Mouse (Mus musculus): Measurements from ENCODE around the gene Zfp575.

Zfp575 gene

DNA sequence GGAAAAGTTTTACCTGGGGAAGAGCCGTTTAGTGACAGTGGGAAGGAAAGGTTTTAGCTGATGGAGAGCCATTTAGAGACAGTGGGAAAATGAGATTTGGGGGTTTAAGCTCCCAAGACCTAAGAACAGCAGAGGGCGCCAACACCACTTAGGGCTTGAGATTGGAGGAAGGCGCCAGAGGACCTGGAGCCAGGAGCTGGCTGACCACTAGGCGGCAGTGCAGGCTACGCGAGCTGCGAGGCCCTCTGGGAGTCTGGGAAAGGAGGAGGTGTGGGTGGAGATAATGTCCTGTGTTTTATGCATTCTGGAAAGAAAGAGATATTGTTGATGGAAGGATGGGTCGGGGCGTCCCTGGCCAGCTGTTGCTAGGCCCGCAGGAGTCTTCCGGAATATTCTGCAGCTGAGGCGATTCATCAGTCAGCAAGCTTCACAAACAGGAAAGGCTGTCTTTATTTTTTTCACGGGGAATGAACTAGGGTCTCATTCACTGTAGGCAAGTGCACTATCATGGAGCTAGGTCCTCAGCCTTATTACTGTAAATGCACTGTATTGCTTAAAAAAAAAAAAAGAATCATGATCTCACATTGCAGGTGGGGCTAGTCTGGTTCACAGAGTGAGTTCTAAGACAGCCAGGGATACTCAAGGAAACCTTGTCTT is 13.6 kb upstream of the Zfp575 start:
- DNase-seq (ENCODE audit: low spot score), result peak; percentile 99

DNA sequence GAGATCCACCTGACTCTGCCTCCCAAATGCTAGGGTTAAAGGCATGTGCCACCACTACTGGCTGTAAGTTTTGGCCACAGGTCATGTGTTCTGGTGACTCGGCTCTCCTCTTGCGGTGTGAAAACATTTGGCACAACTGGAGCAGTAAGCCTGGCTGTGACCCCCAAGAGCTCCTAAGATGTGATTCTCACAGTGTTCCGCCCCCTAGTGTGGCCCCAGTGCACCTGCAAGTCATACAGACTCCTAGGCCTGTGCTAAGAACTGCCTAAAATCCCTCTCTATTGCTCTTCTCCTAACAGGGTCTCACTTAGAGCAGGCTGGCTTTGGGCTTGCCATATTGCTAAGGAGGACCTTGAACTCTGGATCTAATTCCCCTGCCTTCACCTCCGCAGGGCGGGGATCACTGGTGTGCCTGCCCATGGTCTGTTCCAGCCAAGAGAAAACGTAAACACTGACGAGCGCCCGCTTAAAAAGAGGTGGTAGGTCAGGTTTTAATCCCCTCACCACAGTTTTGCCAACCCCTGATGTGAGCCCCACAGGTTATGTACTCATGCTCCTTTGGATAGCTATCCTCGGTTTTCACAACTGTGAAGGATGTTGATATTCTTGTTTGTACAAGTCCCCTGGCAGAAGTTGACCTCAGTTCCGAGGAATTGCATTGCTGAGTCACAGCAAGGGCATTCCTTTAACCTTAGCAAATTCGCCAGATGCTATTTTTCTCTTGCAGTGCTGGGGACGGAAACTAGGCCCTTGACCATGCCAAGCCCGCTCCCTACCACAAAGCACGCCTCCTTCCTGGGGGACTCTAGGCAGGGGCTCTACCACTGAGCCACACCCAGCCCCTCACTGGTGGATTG is 12.0 kb upstream of the Zfp575 start:
- peak; percentile 46 for DNase-seq (ENCODE audit: low spot score)

DNA sequence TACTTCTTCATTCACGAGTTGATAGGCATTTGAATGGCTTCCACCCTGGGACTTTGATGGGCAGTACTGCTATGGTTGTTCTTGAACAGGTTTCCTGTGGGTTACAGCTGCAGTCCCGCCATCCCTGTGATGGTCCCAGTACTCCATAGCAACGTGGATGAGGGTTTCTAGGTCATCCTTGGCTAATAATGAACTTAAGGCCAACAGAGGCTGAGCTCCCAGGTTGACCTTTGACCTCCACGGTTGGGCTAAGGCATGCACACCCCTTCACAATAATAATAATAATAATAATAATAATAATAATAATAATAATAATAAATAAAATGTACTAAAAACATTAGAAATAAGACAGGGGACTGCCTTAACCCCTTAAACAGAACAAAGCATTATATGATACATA is 10.7 kb upstream of the Zfp575 start:
- DNase-seq (ENCODE audit: low spot score), result no peak

DNA sequence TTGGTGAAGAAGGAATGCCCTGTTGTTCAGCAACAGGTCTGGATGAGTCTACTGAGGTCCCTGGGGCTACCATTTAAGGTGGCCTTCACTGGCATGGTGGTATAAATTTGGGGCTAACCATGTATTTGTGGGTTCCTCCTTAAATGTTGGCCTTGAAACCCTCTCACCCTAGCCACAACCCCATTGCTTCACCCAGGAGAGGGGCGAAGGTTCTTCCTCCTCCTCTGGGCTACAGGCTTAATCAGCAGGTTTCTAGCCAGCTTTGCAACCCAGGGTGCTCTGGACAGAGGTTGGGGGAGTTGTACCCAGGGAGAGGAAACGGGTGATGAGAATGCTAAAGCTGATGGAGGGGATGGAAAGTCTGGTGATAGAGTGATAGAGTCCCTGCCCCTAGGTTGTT is 8.0 kb upstream of the Zfp575 start:
- DNase-seq (ENCODE audit: low spot score), result no peak

DNA sequence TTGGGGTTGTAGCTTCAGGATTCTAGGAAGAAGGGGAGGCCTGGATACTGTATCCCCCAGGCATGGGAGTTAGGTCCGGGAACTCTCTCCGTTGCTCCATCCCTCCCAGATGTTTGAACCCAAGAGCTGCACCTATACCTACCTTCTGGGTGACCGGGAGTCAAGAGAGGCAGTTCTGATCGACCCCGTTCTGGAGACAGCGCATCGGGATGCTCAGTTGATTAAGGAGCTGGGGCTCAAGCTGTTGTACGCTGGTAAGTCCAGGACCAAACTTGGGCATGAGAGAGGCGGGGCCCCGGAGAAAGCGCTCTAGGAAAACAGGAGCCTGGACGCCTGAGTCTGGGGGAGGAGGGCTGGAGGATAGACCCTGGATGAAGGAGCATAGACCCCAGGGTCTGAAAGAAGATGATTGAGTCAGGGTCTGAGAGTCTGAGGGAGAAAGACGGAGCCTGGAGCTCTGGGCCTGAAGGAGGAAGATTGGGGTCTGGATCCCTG is 6.9 kb upstream of the Zfp575 start:
- DNase-seq (ENCODE audit: low spot score), result no peak

DNA sequence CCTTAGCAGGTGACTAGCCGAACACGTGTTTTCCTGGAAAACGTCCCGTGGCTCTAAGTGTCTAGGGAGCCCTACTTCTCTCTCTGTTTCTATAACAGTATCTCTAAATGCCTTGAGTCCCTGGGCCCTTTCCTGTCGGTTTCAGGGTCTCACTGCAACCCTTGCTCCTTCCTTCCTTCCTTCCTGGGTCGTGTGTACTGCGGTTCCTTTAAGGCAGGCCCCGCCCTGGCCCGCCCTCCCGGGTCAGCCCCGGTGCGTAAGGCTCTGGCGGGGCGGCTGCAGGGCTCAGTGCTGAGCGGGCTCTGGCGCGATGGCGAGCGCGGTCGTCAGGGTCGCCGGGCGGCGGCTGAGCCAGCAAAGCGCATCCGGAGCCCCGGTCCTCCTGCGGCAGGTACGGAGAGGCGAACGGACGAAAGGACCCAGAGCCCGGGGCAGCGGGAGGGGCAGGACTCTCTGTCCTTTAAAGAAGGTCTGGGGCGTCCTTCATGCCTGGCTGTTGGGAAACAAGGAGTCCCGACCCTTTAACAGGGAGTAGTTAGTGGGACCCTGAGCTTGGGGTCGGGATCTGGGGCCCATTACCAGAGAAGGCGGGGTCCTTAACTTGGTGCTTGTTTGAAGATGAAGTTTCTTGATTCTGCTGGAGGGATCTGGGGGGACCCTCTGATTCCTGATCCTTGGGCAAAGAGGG is 6.3 kb upstream of the Zfp575 start:
- DNase-seq (ENCODE audit: low spot score), result peak; percentile 80

DNA sequence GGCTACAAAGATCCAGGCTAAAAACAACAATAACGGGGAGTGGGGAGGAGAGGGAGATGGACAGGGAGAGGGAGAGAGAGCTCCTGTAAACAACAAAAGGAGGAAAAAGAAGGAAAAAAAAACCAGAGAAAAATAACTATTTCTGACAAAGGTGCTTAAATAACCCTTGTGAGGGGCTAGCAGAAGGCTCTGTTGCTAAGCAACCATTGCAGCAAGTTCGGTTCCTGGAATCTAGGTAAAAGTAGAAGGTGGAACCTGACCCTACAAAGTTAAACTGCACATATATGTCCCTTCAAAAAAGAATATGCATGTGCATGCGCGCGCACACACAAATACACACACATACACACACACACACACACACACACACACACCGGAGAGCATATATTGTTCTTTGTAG is 5.3 kb upstream of the Zfp575 start:
- no peak for DNase-seq (ENCODE audit: low spot score)

DNA sequence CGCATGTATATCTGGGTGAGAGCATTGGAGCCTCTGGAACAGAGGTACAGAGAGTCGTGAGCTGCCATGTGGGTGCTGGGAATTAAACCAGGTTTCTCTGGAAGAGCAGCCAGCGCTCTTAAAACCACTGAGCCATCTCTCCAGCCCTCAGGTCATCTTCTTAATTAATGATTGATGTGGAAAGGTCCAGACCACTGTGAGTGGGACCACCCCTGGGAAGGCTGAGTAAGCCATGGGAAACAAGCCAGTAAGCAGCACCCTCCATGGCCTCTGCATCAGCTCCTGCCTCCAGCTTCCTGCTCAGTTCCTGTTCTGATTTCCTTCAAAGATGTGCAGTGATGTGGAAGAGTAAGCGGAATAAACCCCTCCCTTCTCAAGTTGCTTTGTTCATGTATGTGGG is 4.7 kb upstream of the Zfp575 start:
- no peak for DNase-seq (ENCODE audit: low spot score)

DNA sequence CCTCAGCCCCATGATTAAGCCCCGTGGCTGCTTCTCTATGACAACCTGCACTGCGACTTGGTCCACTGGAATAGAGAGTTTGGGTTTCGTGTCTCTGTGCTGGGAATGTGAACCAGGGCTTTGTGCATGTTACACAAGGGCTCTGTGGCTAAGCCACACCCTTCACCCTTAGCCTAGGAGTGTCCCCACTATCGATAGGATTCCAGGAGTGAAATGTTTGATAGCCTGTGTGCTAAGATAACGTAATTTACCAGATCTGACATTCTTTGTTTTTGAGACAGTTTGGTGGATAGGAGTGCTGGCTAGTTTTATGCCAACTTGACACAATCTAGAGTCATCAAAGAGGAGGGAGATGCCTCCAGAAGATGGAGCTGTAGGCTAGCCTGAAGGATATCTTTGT is 4.3 kb upstream of the Zfp575 start:
- no peak for DNase-seq (ENCODE audit: low spot score)

DNA sequence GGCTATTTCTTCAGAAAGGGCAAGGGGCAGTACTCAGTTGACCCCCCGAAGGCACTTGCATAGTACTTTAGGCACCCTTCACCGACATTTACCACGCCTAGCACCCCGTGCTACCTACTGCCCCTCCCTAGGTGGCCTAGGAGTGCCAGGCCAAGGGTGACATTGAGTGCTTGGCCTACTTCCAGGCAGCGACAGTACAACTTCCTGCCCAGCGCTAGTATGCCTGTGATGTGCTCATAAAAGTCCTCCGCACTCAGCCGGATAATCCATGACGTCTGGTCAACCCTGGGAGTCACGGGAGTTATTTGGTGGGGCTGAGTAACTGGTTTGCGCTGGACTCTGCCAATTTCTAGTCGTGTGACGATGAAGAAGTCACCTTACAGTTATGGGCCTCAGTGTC is 895 bp upstream of the Zfp575 start:
- DNase-seq (ENCODE audit: low spot score), result peak; percentile 72

DNA sequence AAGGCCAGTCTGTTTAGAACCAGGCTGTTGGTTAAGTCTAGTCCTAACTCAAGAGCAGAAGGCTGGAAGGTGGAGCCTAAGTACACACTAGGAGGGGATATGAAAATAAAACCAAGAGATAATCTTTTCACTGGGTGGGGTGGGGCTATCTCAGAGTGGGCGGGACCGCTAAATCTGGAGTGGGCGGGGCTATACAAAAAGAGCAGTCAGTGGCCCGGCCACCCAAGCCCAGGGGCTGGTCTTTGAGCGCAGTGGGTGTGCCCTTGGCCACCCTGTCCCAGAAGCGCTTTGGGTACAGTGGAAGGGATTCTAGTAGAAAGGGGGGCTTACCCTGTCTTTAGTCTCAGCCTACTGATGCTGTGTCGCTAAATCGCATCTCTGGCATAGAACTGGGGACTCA is 613 bp downstream of the Zfp575 start:
- DNase-seq (ENCODE audit: low spot score), result no peak

DNA sequence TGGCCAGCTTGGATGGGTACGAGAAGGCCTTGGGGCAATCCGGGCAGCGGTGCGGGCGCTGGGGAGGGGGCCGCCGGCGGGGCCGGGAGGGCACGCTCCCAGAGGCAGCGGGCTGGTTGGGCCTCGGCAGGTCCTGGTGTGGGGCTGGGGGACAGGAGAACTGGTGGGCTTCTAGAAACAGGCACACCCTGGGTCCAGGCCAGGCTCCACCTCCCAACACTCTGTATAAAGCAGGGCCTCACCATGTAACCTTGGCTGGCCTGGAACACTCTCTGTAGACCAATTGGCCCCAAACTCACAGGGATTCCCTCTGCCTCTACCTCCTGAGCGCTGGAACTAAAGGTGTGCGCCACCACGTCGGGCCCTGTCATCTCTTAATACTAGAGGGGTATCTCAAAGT is 1.4 kb downstream of the Zfp575 start:
- DNase-seq (ENCODE audit: low spot score), result no peak

DNA sequence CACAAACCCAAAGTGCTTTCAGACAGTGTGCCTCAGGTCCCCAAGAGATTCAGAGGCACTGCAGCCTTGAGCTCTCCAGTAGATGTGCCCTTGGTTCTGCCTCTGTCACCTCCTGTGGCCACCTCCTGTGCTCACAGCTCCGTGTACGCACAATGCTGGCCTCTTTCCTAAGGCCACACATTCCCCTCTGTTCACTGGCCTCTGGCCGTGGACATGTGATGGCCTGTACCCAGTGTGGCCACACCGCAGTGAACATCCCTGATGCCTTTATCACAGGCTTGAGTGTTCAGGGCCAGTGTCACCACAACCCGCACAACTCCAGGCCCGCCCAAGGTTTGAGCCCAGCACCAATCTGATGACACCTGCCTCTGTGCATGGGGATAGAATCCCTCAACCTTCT is 2.6 kb downstream of the Zfp575 start:
- DNase-seq (ENCODE audit: low spot score), result no peak

DNA sequence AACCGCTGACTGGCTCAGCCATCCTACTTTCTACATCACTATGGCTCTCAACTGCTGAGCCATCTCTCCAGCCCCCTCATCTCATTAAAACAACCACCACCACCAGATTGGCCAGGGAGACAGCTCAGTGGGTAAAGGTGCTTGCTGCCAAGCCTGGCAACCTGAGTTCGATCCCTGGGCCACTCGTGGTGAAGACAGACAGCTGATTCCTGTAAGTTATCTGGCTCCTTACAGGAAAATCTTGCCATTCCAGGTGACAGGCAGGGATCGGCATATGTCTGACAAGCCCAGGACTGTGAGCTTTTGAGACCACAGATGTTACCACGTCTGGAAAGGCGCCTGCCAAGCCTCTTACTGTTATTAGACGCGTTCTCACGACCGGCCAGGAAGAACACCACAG is 9.6 kb downstream of the Zfp575 start:
- no peak for DNase-seq (ENCODE audit: low spot score)

DNA sequence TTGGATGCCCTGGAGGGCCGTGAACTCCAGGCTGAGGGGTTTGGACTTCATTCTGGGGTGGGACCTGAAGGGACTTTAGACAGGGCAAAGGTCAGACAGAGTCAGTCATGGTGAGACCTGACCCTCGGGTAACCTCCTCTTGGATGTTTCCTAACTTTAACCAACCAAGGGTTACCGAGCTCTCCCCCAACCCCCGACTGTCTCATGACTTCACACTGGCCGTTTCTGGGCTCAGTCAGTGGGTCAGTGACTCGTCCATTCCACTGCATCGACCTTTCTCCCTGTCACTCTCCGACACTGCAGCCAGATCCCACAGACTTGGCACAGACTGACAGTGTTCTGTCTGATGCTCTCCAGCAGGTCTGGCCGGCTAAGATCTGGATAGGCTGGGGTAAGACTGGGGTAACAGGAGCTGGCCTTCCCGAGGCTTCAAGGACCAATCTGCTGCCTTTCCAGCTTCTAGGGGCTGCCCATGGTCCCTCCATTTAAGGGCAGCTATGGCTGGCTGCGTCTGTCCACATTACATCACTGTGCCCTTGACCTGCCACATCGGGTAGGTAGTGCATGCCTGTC is 13.1 kb downstream of the Zfp575 start:
- DNase-seq (ENCODE audit: low spot score), result no peak

DNA sequence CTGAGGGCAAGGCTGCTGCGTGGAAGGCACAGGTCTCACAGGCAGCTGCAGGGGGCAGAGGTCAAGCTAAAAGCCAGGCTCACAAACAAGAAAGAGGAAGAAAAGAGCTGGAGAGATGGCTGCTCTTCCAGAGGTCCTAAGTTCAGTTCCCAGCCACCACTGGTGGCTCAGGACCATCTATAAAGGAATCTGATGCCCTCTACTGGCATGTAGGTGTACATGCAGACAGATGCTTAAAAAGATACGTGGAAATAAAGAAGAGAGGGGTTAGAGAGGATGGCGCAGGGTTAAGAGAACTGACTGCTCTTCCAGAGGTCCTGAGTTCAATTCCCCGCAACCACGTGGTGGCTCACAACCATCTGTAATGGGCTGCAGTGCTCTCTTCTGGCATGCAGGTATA is 15.0 kb downstream of the Zfp575 start:
- no peak for DNase-seq (ENCODE audit: low spot score)

DNA sequence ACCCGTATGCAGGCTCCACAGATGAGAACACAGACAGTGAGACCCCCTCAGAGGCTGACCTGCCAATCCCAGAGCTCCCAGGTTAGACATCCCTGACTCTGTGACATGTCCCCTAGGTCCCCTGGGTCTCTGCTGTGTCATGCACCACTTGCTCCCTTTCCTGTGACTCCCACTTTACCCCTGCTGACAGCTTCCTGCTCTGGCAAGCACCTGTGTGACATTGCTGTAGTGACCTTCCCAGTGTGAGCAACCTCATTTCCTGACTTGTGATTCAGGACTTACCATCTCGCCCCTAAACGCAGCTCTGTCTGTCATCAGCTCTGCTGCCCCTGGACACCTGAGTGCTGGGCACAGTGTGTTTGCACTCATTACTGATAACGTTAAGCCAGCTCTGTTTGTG is 16.4 kb downstream of the Zfp575 start:
- DNase-seq (ENCODE audit: low spot score), result no peak

DNA sequence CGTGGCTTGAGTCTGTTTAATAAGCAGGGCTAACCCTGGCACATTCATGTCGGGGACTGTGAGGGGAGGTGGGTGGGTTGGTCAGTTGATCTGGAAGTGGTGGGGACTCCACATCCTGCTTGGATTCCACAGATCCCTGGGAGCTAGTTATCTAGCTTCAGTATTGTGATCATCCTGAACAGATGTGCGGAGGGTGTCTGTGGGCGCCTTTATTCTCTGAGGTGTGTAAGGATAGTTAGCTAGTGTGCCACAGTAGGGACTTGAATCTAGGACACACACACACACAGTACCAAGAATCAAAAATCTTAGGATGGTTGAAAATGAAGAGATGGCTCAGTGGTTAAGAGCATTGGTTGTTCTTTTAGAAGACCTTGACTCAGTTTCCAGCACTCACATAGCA is 18.9 kb downstream of the Zfp575 start:
- no peak for DNase-seq (ENCODE audit: low spot score)

DNA sequence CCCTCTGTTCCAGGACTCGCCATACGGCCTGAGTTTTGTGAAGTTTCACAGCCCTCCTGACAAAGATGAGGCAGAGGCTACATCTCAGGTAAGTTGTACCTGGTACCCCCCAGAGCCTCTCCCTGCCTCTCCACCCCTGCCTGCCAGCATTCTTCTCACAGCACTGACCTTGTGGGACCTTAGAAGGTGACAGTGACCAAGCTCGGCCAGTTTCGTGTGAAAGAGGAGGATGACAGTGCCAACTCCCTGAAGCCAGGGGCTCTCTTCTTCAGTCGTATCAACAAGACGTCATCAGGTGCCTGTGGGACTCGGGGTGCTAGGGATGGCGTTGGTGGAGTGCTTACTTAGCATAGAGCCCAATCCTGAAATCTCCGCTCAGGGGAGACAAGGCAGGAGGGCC is 21.2 kb downstream of the Zfp575 start:
- DNase-seq (ENCODE audit: low spot score), result no peak

DNA sequence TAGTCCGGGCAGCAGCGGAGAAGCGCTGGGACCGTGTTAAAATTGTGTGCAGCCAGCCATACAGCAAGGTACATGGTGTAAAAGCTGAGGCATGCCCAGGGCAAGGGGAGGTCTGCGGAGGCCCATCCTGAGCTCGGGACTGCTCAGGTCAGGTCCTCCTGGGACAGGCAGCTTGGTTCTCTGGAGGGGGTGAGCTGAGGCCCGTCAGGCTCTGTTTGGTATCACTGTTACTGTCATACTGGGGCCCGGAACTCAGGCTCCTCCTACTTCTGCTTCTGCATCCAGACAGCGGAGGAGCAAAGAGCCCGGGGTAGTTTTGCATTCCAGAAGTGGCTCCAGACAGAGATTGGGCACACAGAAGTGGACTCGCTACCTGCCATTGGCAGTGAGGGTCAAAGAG is 21.8 kb downstream of the Zfp575 start:
- DNase-seq (ENCODE audit: low spot score), result no peak

DNA sequence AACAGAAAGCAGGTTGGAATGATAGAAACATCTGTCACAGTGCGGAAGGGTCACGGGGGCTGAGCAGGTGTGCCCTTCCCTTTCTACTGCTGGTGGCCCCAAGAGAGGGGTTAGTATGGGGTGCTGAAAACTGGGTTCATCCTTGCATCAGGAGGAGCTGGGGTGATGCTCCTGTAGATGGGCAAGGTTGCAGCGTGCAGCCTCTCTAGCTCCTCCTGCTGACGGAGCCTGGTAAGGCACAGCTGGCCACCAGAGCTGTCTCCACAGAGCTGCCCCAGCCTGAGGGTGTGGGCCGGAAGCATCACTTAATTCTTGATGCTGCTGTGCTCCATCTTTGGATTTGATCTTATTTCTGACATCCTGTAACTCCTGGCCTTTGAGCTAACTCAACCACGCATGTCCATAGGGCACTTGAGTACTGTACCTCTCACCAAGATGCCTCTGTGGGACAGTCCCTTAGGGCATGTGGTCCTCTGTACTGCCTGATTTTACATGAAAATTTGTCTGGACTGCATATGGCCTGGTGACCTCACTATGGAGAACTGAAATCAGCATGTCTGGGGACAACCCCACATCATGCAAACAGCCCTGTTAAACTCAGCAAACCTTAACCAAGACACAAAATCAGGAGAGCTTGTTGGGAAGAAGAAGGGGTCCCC is 22.7 kb downstream of the Zfp575 start:
- peak; percentile 73 for DNase-seq (ENCODE audit: low spot score)

DNA sequence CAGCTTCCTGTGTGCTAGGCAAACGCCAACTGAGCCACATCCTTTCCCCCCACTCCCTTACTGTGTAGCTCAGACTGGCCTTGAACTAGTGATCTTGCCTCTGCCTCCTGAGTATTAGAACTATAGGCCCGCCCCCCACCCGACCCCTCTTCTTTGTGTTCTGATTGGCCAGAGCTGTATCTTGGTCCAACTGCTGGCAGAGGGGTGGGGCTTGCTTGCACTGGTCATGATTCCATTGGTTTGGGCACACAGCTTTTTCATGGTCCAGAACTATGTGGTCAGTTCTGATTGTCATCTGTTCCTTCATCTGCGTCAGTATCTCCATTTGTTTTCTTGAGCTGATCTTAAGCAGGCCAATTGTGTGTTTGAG is 23.6 kb downstream of the Zfp575 start:
- no peak for DNase-seq (ENCODE audit: low spot score)

All from urinary bladder, postnatal 14 days (tissue).